Mouse (Mus musculus) gastrocnemius, postnatal 4 days (tissue): ENCODE measurements around the gene Pbld2. TPM values are rescaled to one million over a fixed set of nuclear protein-coding genes. Genes with fewer than 3 reads are reported as not detected.

Source experiments
- total RNA-seq, 2 experiments: library from RNA; stranded (reverse); gene quantifications; 2 replicates each; pipeline ENCODE4 v1.2.3; 2021

Pbld2 gene
- total RNA-seq, 2 experiments from 2014 or later, result 2.0 to 3.0 TPM

Other genes starting within 250 kb of the Pbld2 start
- 10 to 100 TPM; 58.7 to 78.4 TPM for gene Ccar1, start 232.0 kb upstream of the Pbld2 start, total RNA-seq
- 10 to 100 TPM; 25.3 to 26.4 TPM for gene Tet1, start 115.3 kb upstream of the Pbld2 start, total RNA-seq
- 10 to 100 TPM; 20.6 to 23.1 TPM for gene Slc25a16, start 103.7 kb upstream of the Pbld2 start, total RNA-seq
- gene Dna2, start 77.3 kb upstream of the Pbld2 start, total RNA-seq, result 1 to 10 TPM; 4.7 to 5.3 TPM
- gene Rufy2, start 44.1 kb upstream of the Pbld2 start, total RNA-seq, result 10 to 100 TPM; 14.4 to 22.2 TPM
- gene Hnrnph3, start 98 bp upstream of the Pbld2 start, total RNA-seq, result 10 to 100 TPM; 27.7 to 35.1 TPM
- under 1 TPM; 0.54 to 0.69 TPM for gene Pbld1, start 35.8 kb downstream of the Pbld2 start, total RNA-seq
- gene Atoh7, start 75.3 kb downstream of the Pbld2 start, total RNA-seq, result not detected
- gene Mypn, start 179.6 kb downstream of the Pbld2 start, total RNA-seq, result 100 to 1,000 TPM; 208 to 218 TPM
- 10 to 100 TPM; 29.2 to 33.2 TPM for gene Herc4, start 219.5 kb downstream of the Pbld2 start, total RNA-seq